Mouse (Mus musculus): ENCODE data around the gene Stard3nl. TPM values are rescaled to one million over a fixed set of nuclear protein-coding genes. Genes with fewer than 3 reads are reported as not detected.
A peak's percentile ranks its signal among the peaks of the same experiment; 100 is the strongest.

Stard3nl gene
- polyA plus RNA-seq, 1 experiment, result 113 TPM

GRCm38 (mm10) chr13:19389896-19390295, 5.7 kb downstream of the Stard3nl start:
- TF ChIP-seq POLR2A (IDR thresholded peaks at IDR 0.05; ENCODE audit: borderline replicate concordance, low read depth, low read length) (no peak), CTCF (IDR thresholded peaks at IDR 0.05; ENCODE audit: low read depth, low read length) (no peak)
- Histone ChIP-seq H3K27ac (ENCODE audit: insufficient read depth, low read depth, low read length) (no peak overlapping the region), H3K4me1 (ENCODE audit: control insufficient read depth, insufficient read depth, low read length) (peaks cover 32% of the 10 kb centered on the region), H3K4me3 (ENCODE audit: insufficient read depth, low read length) (no peak overlapping the region)

- TF ChIP-seq POLR2A (IDR thresholded peaks at IDR 0.05; ENCODE audit: borderline replicate concordance, low read depth, low read length) (no peak), CTCF (IDR thresholded peaks at IDR 0.05; ENCODE audit: low read depth, low read length) (no peak)
- no peak overlapping the region for H3K27ac ChIP-seq (ENCODE audit: insufficient read depth, low read depth, low read length)
- H3K4me3 ChIP-seq (ENCODE audit: insufficient read depth, low read length), result no peak overlapping the region
- H3K4me1 ChIP-seq (ENCODE audit: control insufficient read depth, insufficient read depth, low read length), result peaks cover 32% of the 10 kb centered on the region
These were observed 6.2 kb downstream of the Stard3nl start for GRCm38 (mm10) chr13:19389434-19389833.

DNA sequence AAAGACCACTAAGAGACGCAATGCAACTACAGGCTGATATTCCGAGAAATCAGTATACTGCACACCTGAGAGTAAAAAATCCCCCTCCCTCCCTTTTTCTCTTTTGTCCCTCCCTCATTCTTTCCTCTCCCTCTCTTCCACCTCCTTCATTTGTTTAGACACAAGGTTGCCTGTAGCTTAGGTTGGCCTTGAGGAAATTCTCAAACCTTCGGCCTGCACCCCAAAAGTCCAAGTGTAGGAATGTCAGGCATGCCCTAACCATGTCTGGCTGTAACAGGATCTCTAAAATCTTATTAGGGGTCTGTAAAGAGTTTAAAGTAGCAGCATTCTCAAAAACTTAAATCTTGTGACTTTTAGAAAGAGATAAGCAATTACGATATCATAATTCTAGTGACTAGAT, 10.4 kb downstream of the Stard3nl start:
- Histone ChIP-seq H3K27ac (ENCODE audit: insufficient read depth, low read depth, low read length) (no peak overlapping the region), H3K4me3 (ENCODE audit: insufficient read depth, low read length) (no peak overlapping the region), H3K4me1 (ENCODE audit: control insufficient read depth, insufficient read depth, low read length) (peaks cover 12% of the 10 kb centered on the region)
- TF ChIP-seq CTCF (IDR thresholded peaks at IDR 0.05; ENCODE audit: low read depth, low read length), result no peak
- TF ChIP-seq POLR2A (IDR thresholded peaks at IDR 0.05; ENCODE audit: borderline replicate concordance, low read depth, low read length), result no peak

DNA sequence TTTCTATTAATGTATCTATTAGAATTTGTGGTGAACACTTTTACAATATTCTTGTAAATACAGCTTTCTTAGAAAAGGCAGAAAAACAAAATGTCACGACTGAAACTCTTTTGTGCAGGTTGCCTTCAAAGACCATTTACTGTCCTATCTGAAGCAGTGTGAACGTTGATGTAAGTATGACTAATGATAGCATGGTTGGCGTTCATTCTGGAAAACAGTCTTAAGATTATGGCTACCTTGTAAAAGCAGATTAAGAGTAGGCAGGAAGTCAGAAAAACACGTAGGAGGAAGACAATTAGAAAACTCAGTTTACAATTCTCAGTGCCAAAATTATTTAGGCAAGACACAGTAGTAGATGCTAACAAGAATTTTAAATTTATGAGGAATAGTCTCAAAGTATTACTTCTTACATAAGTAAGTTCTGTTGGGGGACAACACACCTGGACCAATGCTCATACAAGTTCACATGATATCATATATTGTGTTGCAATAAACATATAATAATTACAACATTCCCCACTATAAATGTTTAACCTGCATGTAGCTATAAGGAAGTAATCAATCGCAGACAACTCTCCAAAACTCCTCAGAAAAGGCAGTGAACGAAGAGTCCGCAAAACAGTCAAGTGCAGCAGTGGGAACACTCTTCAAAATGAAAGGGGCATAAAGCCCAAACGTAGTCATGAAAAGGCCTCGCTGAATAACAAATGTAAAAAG, 14.3 kb downstream of the Stard3nl start:
- Histone ChIP-seq H3K27ac (ENCODE audit: insufficient read depth, low read depth, low read length) (no peak overlapping the region), H3K4me3 (ENCODE audit: insufficient read depth, low read length) (no peak overlapping the region), H3K4me1 (ENCODE audit: control insufficient read depth, insufficient read depth, low read length) (peaks cover 19% of the 10 kb centered on the region)
- TF ChIP-seq CTCF (IDR thresholded peaks at IDR 0.05; ENCODE audit: low read depth, low read length), result no peak
- TF ChIP-seq POLR2A (IDR thresholded peaks at IDR 0.05; ENCODE audit: borderline replicate concordance, low read depth, low read length), result no peak

GRCm38 (mm10) chr13:19379313-19379712, 16.3 kb downstream of the Stard3nl start:
- H3K27ac ChIP-seq (ENCODE audit: insufficient read depth, low read depth, low read length), result no peak overlapping the region
- peaks cover 18% of the 10 kb centered on the region for H3K4me1 ChIP-seq (ENCODE audit: control insufficient read depth, insufficient read depth, low read length)
- H3K4me3 ChIP-seq (ENCODE audit: insufficient read depth, low read length), result no peak overlapping the region
- TF ChIP-seq POLR2A (IDR thresholded peaks at IDR 0.05; ENCODE audit: borderline replicate concordance, low read depth, low read length) (no peak), CTCF (IDR thresholded peaks at IDR 0.05; ENCODE audit: low read depth, low read length) (no peak)

- no peak for TF ChIP-seq POLR2A (IDR thresholded peaks at IDR 0.05; ENCODE audit: borderline replicate concordance, low read depth, low read length)
- Histone ChIP-seq H3K27ac (ENCODE audit: insufficient read depth, low read depth, low read length) (no peak overlapping the region), H3K4me3 (ENCODE audit: insufficient read depth, low read length) (no peak overlapping the region), H3K4me1 (ENCODE audit: control insufficient read depth, insufficient read depth, low read length) (peaks cover 3% of the 10 kb centered on the region)
These were observed 23.4 kb downstream of the Stard3nl start for GRCm38 (mm10) chr13:19372133-19372729.

GRCm38 (mm10) chr13:19368817-19369216, 26.8 kb downstream of the Stard3nl start:
- H3K4me1 ChIP-seq (ENCODE audit: control insufficient read depth, insufficient read depth, low read length), result no peaks in the 10 kb centered on the region
- no peak overlapping the region for H3K4me3 ChIP-seq (ENCODE audit: insufficient read depth, low read length)

GRCm38 (mm10) chr13:19367536-19367935, 28.1 kb downstream of the Stard3nl start:
- no peak overlapping the region for H3K4me3 ChIP-seq (ENCODE audit: insufficient read depth, low read length)
- no peaks in the 10 kb centered on the region for H3K4me1 ChIP-seq (ENCODE audit: control insufficient read depth, insufficient read depth, low read length)
- TF ChIP-seq CTCF (IDR thresholded peaks at IDR 0.05; ENCODE audit: low read depth, low read length), result no peak
- no peak for TF ChIP-seq POLR2A (IDR thresholded peaks at IDR 0.05; ENCODE audit: borderline replicate concordance, low read depth, low read length)
- no peak overlapping the region for H3K27ac ChIP-seq (ENCODE audit: insufficient read depth, low read depth, low read length)

More at GRCm38 (mm10) chr13:19368817-19369216, 26.8 kb downstream of the Stard3nl start:
- TF ChIP-seq CTCF (IDR thresholded peaks at IDR 0.05; ENCODE audit: low read depth, low read length) (no peak), POLR2A (IDR thresholded peaks at IDR 0.05; ENCODE audit: borderline replicate concordance, low read depth, low read length) (no peak)
- H3K27ac ChIP-seq (ENCODE audit: insufficient read depth, low read depth, low read length), result no peak overlapping the region

GRCm38 (mm10) chr13:19366866-19367265, 28.7 kb downstream of the Stard3nl start:
- H3K4me3 ChIP-seq (ENCODE audit: insufficient read depth, low read length), result no peak overlapping the region
- TF ChIP-seq CTCF (IDR thresholded peaks at IDR 0.05; ENCODE audit: low read depth, low read length), result no peak
- no peak overlapping the region for H3K27ac ChIP-seq (ENCODE audit: insufficient read depth, low read depth, low read length)
- H3K4me1 ChIP-seq (ENCODE audit: control insufficient read depth, insufficient read depth, low read length), result peaks cover 2% of the 10 kb centered on the region

DNA sequence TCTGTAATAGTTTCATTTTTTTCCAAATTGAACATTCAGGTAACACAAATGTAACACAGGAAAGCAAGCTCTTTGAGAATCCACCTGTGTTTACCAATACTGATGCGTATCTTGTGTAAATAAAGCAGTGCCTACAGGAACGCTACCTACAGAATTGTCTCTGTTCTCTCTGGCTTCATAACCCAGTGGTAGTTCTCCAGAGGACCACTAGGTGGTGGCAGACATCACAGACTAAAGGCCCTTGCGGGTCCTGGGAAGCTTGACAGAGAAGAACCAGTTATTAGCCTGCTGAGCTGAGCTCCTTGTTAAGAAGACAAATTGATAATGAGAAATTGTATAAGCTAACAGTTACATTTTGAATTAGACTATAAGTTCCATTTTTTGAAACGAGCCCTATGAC, 30.0 kb downstream of the Stard3nl start:
- H3K27ac ChIP-seq (ENCODE audit: insufficient read depth, low read depth, low read length), result no peak overlapping the region
- TF ChIP-seq POLR2A (IDR thresholded peaks at IDR 0.05; ENCODE audit: borderline replicate concordance, low read depth, low read length) (no peak), CTCF (IDR thresholded peaks at IDR 0.05; ENCODE audit: low read depth, low read length) (peak; percentile 51)
- H3K4me1 ChIP-seq (ENCODE audit: control insufficient read depth, insufficient read depth, low read length), result peaks cover 2% of the 10 kb centered on the region
- no peak overlapping the region for H3K4me3 ChIP-seq (ENCODE audit: insufficient read depth, low read length)

All from bone marrow macrophage, adult 2 months (primary cell).